Mouse (Mus musculus): ENCODE results near the gene Armcx2. TPM values are rescaled to one million over a fixed set of nuclear protein-coding genes. Genes with fewer than 3 reads are reported as not detected.

Armcx2 gene
- polyA plus RNA-seq, 1 experiment from 2014 or later: 61.5 TPM

Small RNA genes lying within 50 kb of the gene (microRNA-seq; reads per million reads assigned to microRNA genes)
- gene Mir7093: not detected

Other genes starting within 250 kb of the Armcx2 start
- 1.4 and 2.2 TPM in 2 replicates for gene Btk, start 225.7 kb downstream of the Armcx2 start, polyA plus RNA-seq (2015; fragmentation: Nextera tagmentation; extraction: Ambion mirVana)
- gene Rpl36a, start 223.6 kb downstream of the Armcx2 start, polyA plus RNA-seq (2015; fragmentation: Nextera tagmentation; extraction: Ambion mirVana): 261 and 287 TPM in 2 replicates
- 3.2 and 3.7 TPM in 2 replicates for gene Gla, start 208.1 kb downstream of the Armcx2 start, polyA plus RNA-seq (2015; fragmentation: Nextera tagmentation; extraction: Ambion mirVana)
- 109 and 123 TPM in 2 replicates for gene Hnrnph2, start 208.0 kb downstream of the Armcx2 start, polyA plus RNA-seq (2015; fragmentation: Nextera tagmentation; extraction: Ambion mirVana)
- 4.1 TPM in 2 replicates for gene Armcx4, start 122.7 kb downstream of the Armcx2 start, polyA plus RNA-seq (2015; fragmentation: Nextera tagmentation; extraction: Ambion mirVana)
- gene Armcx1, start 91.3 kb downstream of the Armcx2 start, polyA plus RNA-seq (2015; fragmentation: Nextera tagmentation; extraction: Ambion mirVana): 41.0 and 46.1 TPM in 2 replicates
- gene Armcx6, start 57.8 kb downstream of the Armcx2 start, polyA plus RNA-seq (2015; fragmentation: Nextera tagmentation; extraction: Ambion mirVana): 18.9 and 19.0 TPM in 2 replicates
- 75.1 and 82.7 TPM in 2 replicates for gene Armcx3, start 52.6 kb downstream of the Armcx2 start, polyA plus RNA-seq (2015; fragmentation: Nextera tagmentation; extraction: Ambion mirVana)
- gene Nxf2, start 155.5 kb upstream of the Armcx2 start, polyA plus RNA-seq (2015; fragmentation: Nextera tagmentation; extraction: Ambion mirVana): 0.29 and 0.79 TPM in 2 replicates
- gene Zmat1, start 200.0 kb upstream of the Armcx2 start, polyA plus RNA-seq (2015; fragmentation: Nextera tagmentation; extraction: Ambion mirVana): 7.6 and 8.3 TPM in 2 replicates